Mouse (Mus musculus) brain, embryonic 14.5 days (tissue): ENCODE measurements around the gene Odf2.

ENCODE experiments used
- CTCF ChIP-seq: fragments of 200-500 bp; IDR thresholded peaks from 2 replicates; pipeline ENCODE4 v1.5.1; 2012; ENCODE audit warnings: inconsistent platforms, mild to moderate bottlenecking, moderate library complexity, borderline replicate concordance; ENCODE audit not compliant: insufficient read depth, insufficient read length; ENCODE audit errors: extremely low read depth
- POLR2A ChIP-seq: fragments of 200-500 bp; IDR thresholded peaks from 2 replicates; pipeline ENCODE4 v1.6.1; 2012; ENCODE audit warnings: mild to moderate bottlenecking, inconsistent platforms, borderline replicate concordance; ENCODE audit not compliant: poor library complexity, insufficient read depth, insufficient read length, severe bottlenecking; ENCODE audit errors: extremely low read depth

GRCm38 (mm10) chr2:29846911-29847310 is 42.1 kb upstream of the Odf2 start:
- TF ChIP-seq CTCF (no peak), POLR2A (no peak)
